Mouse (Mus musculus) E14TG2a.4 (cell line): ENCODE results near the gene Ccdc17.

Experiments
- CTCF ChIP-seq: conservative IDR thresholded peaks from 2 replicates; pipeline ENCODE4 v1.5.1; 2014; ENCODE audit warnings: low read length
- NANOG ChIP-seq: IDR thresholded peaks from 2 replicates; pipeline ENCODE4 v1.6.1; 2014; ENCODE audit warnings: borderline replicate concordance, low read length, mixed read lengths
- POU5F1 ChIP-seq: IDR thresholded peaks from 2 replicates; pipeline ENCODE4 v1.6.1; 2014; ENCODE audit warnings: low read length, borderline replicate concordance

GRCm38 (mm10) chr4:116627359-116627716, 30.9 kb downstream of the Ccdc17 start:
- no peak for TF ChIP-seq CTCF
- TF ChIP-seq NANOG, result no peak
- no peak for TF ChIP-seq POU5F1
